Mouse (Mus musculus): ENCODE results near the gene Sptssb. TPM values are rescaled to one million over a fixed set of nuclear protein-coding genes. Genes with fewer than 3 reads are reported as not detected.

The Sptssb gene
- polyA plus RNA-seq, 1 experiment from 2014 or later: not detected

GRCm38 (mm10) chr3:69872661-69873327 lies 13.1 kb upstream of the Sptssb start:
- H3K79me2 ChIP-seq (ENCODE audit: inconsistent target): no peaks in the 10 kb centered on the region
- H3K27ac ChIP-seq: no peak overlapping the region
- no peak overlapping the region for H3K4me3 ChIP-seq (ENCODE audit: inconsistent target)
- 86% methylated on average over 5 of the region's 6 CpGs for WGBS (ENCODE audit: missing documents)
- H3K36me3 ChIP-seq (ENCODE audit: inconsistent target): no peaks in the 10 kb centered on the region

GRCm38 (mm10) chr3:69871174-69871573 lies 11.4 kb upstream of the Sptssb start:
- Histone ChIP-seq H3K4me3 (ENCODE audit: inconsistent target) (no peak overlapping the region), H3K36me3 (ENCODE audit: inconsistent target) (no peaks in the 10 kb centered on the region), H3K27ac (no peak overlapping the region), H3K79me2 (ENCODE audit: inconsistent target) (no peaks in the 10 kb centered on the region)
- WGBS (ENCODE audit: missing documents): 92% methylated on average over 14 of the region's 14 CpGs

GRCm38 (mm10) chr3:69869702-69870101 lies 10.0 kb upstream of the Sptssb start:
- Histone ChIP-seq H3K4me3 (ENCODE audit: inconsistent target) (no peak overlapping the region), H3K36me3 (ENCODE audit: inconsistent target) (no peaks in the 10 kb centered on the region), H3K79me2 (ENCODE audit: inconsistent target) (no peaks in the 10 kb centered on the region), H3K27ac (no peak overlapping the region)
- WGBS (ENCODE audit: missing documents): 80% methylated on average over 8 of the region's 8 CpGs

GRCm38 (mm10) chr3:69861789-69862395 lies 2.2 kb upstream of the Sptssb start:
- Histone ChIP-seq H3K27ac (no peak overlapping the region), H3K36me3 (ENCODE audit: inconsistent target) (no peaks in the 10 kb centered on the region), H3K4me3 (ENCODE audit: inconsistent target) (no peak overlapping the region), H3K79me2 (ENCODE audit: inconsistent target) (no peaks in the 10 kb centered on the region)
- WGBS (ENCODE audit: missing documents): 22% methylated on average over 6 of the region's 9 CpGs

GRCm38 (mm10) chr3:69860589-69861521 lies 1.1 kb upstream of the Sptssb start:
- no peak overlapping the region for H3K27ac ChIP-seq
- no peaks in the 10 kb centered on the region for H3K36me3 ChIP-seq (ENCODE audit: inconsistent target)
- no peaks in the 10 kb centered on the region for H3K79me2 ChIP-seq (ENCODE audit: inconsistent target)
- WGBS (ENCODE audit: missing documents): 2% methylated on average over 40 of the region's 40 CpGs
- H3K4me3 ChIP-seq (ENCODE audit: inconsistent target): no peak overlapping the region

- Histone ChIP-seq H3K36me3 (ENCODE audit: inconsistent target) (no peaks in the 10 kb centered on the region), H3K4me3 (ENCODE audit: inconsistent target) (no peak overlapping the region), H3K27ac (no peak overlapping the region), H3K79me2 (ENCODE audit: inconsistent target) (no peaks in the 10 kb centered on the region)
- 89% methylated on average over 6 of the region's 6 CpGs for WGBS (ENCODE audit: missing documents)
These were observed 20.3 kb downstream of the Sptssb start for GRCm38 (mm10) chr3:69839485-69839884.

GRCm38 (mm10) chr3:69829532-69829931 lies 30.2 kb downstream of the Sptssb start:
- WGBS (ENCODE audit: missing documents): 84% methylated on average over 8 of the region's 8 CpGs
- no peaks in the 10 kb centered on the region for H3K36me3 ChIP-seq (ENCODE audit: inconsistent target)
- H3K4me3 ChIP-seq (ENCODE audit: inconsistent target): no peak overlapping the region
- no peak overlapping the region for H3K27ac ChIP-seq
- no peaks in the 10 kb centered on the region for H3K79me2 ChIP-seq (ENCODE audit: inconsistent target)

- Histone ChIP-seq H3K79me2 (ENCODE audit: inconsistent target) (no peaks in the 10 kb centered on the region), H3K27ac (no peak overlapping the region), H3K4me3 (ENCODE audit: inconsistent target) (no peak overlapping the region), H3K36me3 (ENCODE audit: inconsistent target) (no peaks in the 10 kb centered on the region)
- 57% methylated on average over 1 of the region's 1 CpGs for WGBS (ENCODE audit: missing documents)
These were observed 35.2 kb downstream of the Sptssb start for GRCm38 (mm10) chr3:69824536-69824935.

- Histone ChIP-seq H3K36me3 (ENCODE audit: inconsistent target) (no peaks in the 10 kb centered on the region), H3K27ac (no peak overlapping the region), H3K4me3 (ENCODE audit: inconsistent target) (no peak overlapping the region), H3K79me2 (ENCODE audit: inconsistent target) (no peaks in the 10 kb centered on the region)
- WGBS (ENCODE audit: missing documents): 96% methylated on average over 7 of the region's 7 CpGs
These were observed 39.1 kb downstream of the Sptssb start for GRCm38 (mm10) chr3:69820614-69821013.

- H3K36me3 ChIP-seq (ENCODE audit: inconsistent target): no peaks in the 10 kb centered on the region
- no peak overlapping the region for H3K4me3 ChIP-seq (ENCODE audit: inconsistent target)
- H3K79me2 ChIP-seq (ENCODE audit: inconsistent target): no peaks in the 10 kb centered on the region
- WGBS (ENCODE audit: missing documents): 85% methylated on average over 3 of the region's 3 CpGs
- H3K27ac ChIP-seq: no peak overlapping the region
These were observed 39.9 kb downstream of the Sptssb start for GRCm38 (mm10) chr3:69819851-69820200.

- Histone ChIP-seq H3K79me2 (ENCODE audit: inconsistent target) (no peaks in the 10 kb centered on the region), H3K36me3 (ENCODE audit: inconsistent target) (no peaks in the 10 kb centered on the region), H3K4me3 (ENCODE audit: inconsistent target) (no peak overlapping the region), H3K27ac (no peak overlapping the region)
- WGBS (ENCODE audit: missing documents): 90% methylated on average over 7 of the region's 7 CpGs
These were observed 40.4 kb downstream of the Sptssb start for GRCm38 (mm10) chr3:69819146-69819850.

GRCm38 (mm10) chr3:69818466-69818865 lies 41.3 kb downstream of the Sptssb start:
- Histone ChIP-seq H3K36me3 (ENCODE audit: inconsistent target) (no peaks in the 10 kb centered on the region), H3K4me3 (ENCODE audit: inconsistent target) (no peak overlapping the region), H3K79me2 (ENCODE audit: inconsistent target) (no peaks in the 10 kb centered on the region), H3K27ac (no peak overlapping the region)
- 42% methylated on average over 5 of the region's 5 CpGs for WGBS (ENCODE audit: missing documents)

- H3K4me3 ChIP-seq (ENCODE audit: inconsistent target): no peak overlapping the region
- no peaks in the 10 kb centered on the region for H3K36me3 ChIP-seq (ENCODE audit: inconsistent target)
- H3K79me2 ChIP-seq (ENCODE audit: inconsistent target): no peaks in the 10 kb centered on the region
- WGBS (ENCODE audit: missing documents): 97% methylated on average over 2 of the region's 2 CpGs
- no peak overlapping the region for H3K27ac ChIP-seq
These were observed 43.2 kb downstream of the Sptssb start for GRCm38 (mm10) chr3:69816547-69816946.

- 92% methylated on average over 11 of the region's 11 CpGs for WGBS (ENCODE audit: missing documents)
- Histone ChIP-seq H3K4me3 (ENCODE audit: inconsistent target) (no peak overlapping the region), H3K27ac (no peak overlapping the region), H3K36me3 (ENCODE audit: inconsistent target) (no peaks in the 10 kb centered on the region), H3K79me2 (ENCODE audit: inconsistent target) (no peaks in the 10 kb centered on the region)
These were observed 46.6 kb downstream of the Sptssb start for GRCm38 (mm10) chr3:69813005-69813695.
